Mouse (Mus musculus) cortical plate, adult 2 months (tissue): ENCODE measurements around the gene Olig1.

ENCODE experiments used
- CTCF ChIP-seq: fragments of 200-500 bp; IDR thresholded peaks from 2 replicates; pipeline ENCODE4 v1.5.1; 2011; ENCODE audit warnings: mild to moderate bottlenecking, control low read depth, low read length; ENCODE audit not compliant: insufficient read depth; ENCODE audit errors: extremely low read depth
- POLR2A ChIP-seq: fragments of 200-500 bp; IDR thresholded peaks from 2 replicates; pipeline ENCODE4 v1.6.1; 2011; ENCODE audit warnings: mild to moderate bottlenecking, low read length, control low read depth; ENCODE audit not compliant: insufficient read depth; ENCODE audit errors: extremely low read depth

DNA sequence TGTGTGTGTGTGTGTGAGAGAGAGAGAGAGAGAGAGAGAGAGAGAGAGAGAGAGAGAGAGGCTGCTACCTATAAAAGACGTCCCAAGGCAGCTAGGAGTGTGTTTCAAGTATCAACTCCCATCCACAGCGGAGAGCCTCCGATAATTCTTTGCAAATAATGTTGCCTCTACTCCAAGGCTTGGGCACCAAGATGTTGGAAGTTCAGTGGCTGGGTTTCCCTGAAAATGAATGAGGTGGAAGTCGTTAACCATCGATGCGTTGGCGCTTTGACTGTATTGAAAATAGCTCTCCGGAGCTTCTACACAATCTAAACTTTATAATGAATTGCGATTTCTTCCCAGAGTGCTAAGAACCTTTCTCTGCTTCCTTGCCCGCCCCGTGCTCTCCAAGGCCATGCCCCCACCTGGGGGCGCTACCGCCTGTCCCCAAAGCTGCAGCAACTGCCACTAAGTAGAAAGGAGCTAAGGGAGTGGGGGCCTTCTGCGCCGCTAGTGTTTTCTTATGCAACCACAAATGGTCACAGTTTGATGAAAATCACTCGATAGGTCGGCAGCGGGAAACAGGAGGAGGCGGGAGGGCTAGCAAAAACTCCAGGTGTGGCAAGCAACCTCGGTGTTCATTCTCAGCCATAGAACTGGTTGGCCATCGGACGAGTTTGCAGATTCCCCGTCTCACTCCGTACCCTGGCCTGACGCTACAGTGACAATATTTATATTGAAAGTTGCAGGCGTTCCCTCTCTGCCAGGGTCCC is 44.9 kb upstream of the Olig1 start:
- TF ChIP-seq POLR2A (no peak), CTCF (0 out of 2 replicates have a peak, but pooled peaks have one; percentile 4)
